Mouse (Mus musculus) testis, adult 2 months (tissue): ENCODE results near the gene Fga.

ENCODE experiments used
- CTCF ChIP-seq: fragments of 200-500 bp; IDR thresholded peaks from 2 replicates; pipeline ENCODE4 v1.5.1; 2012; ENCODE audit warnings: low read depth, mild to moderate bottlenecking, inconsistent platforms, low read length, moderate library complexity; ENCODE audit not compliant: control insufficient read depth, insufficient read depth, insufficient replicate concordance
- POLR2A ChIP-seq: fragments of 200-500 bp; IDR thresholded peaks from 2 replicates; pipeline ENCODE4 v1.6.1; 2012; ENCODE audit warnings: low read depth, mild to moderate bottlenecking, inconsistent platforms, low read length, moderate library complexity; ENCODE audit not compliant: control insufficient read depth

DNA sequence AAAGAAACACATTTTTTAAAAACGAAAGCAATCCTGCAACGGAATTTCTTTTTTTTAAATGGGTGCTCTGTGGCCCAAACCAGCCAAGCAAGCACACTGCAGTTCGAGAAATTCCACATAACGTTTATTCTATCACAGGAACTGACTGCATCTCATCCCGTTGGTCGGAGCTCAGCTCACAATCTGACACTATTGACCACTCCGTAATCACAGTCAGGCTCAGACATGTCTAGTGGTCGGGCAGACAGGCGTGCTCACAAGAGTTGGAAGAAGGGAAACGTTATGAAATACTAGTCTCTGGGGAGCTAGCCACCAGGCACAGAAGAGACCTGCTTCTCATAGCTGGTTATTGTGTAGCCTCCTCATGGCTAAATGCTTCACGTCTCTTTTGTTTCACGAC lies 33.9 kb upstream of the Fga start:
- TF ChIP-seq POLR2A (no peak), CTCF (no peak)
